Mouse (Mus musculus) heart, embryonic 16.5 days (tissue): ENCODE data around the gene Fbf1. TPM values are rescaled to one million over a fixed set of nuclear protein-coding genes. Genes with fewer than 3 reads are reported as not detected.

Experiments
- ATAC-seq: fragments of 200-750 bp; cut with Nextera tagmentation; replicated peaks from 2 replicates; pipeline ENCODE4 v1.8.0; 2017; ENCODE audit warnings: moderate number of reproducible peaks; ENCODE audit not compliant: insufficient read depth, low FRiP score; ENCODE audit errors: extremely low read depth
- H3K27ac ChIP-seq: fragments of 300-500 bp; sonication (generic); 2 replicates; pipeline ENCODE4 v1.5.1; 2014; ENCODE audit warnings: mild to moderate bottlenecking, low read length, control low read depth, moderate library complexity
- H3K27me3 ChIP-seq: fragments of 300-500 bp; sonication (generic); 2 replicates; pipeline ENCODE4 v1.6.1; 2014; ENCODE audit warnings: low read length, mixed read lengths; ENCODE audit not compliant: control insufficient read depth, insufficient read depth
- H3K36me3 ChIP-seq: fragments of 300-500 bp; sonication (generic); 2 replicates; pipeline ENCODE4 v1.6.1; 2014; ENCODE audit not compliant: control insufficient read depth, insufficient read depth
- H3K4me1 ChIP-seq: fragments of 300-500 bp; sonication (generic); 2 replicates; pipeline ENCODE4 v1.6.1; 2014; ENCODE audit warnings: low read length, mixed read lengths; ENCODE audit not compliant: control insufficient read depth, insufficient read depth
- H3K4me2 ChIP-seq: fragments of 300-500 bp; sonication (generic); 2 replicates; pipeline ENCODE4 v1.6.1; 2014; ENCODE audit warnings: low read depth, mild to moderate bottlenecking, control low read depth, low read length
- H3K4me3 ChIP-seq: fragments of 300-500 bp; sonication (generic); 2 replicates; pipeline ENCODE4 v1.5.1; 2014; ENCODE audit warnings: mild to moderate bottlenecking, control low read depth, low read length
- H3K9ac ChIP-seq: fragments of 300-500 bp; sonication (generic); 2 replicates; pipeline ENCODE4 v1.6.1; 2014; ENCODE audit warnings: low read length, control low read depth
- H3K9me3 ChIP-seq: fragments of 300-500 bp; sonication (generic); replicated peaks from 2 replicates; pipeline ENCODE4 v1.6.1; 2016; ENCODE audit warnings: low read length; ENCODE audit not compliant: control insufficient read depth
- WGBS: fragments of 180-500 bp; shearing (Covaris S2); extraction: QIAGEN DNeasy Blood & Tissue Kit; methylation state at CpG from one replicate; pipeline ENCODE4 v1.1.7; 2014; 5-methylcytosine and 5-hydroxymethylcytosine counted together
- polyA plus RNA-seq: library from polyadenylated mRNA; unstranded; fragments of >200 nt; fragmentation: Nextera tagmentation; extraction: Ambion mirVana; gene quantifications from 2 replicates; pipeline ENCODE4 v1.2.1, GENCODE M21; 2015

Gene Fbf1
- polyA plus RNA-seq, 1 experiment from 2014 or later = 20.8 TPM

GRCm38 (mm10) chr11:116170003-116170800, 2.2 kb upstream of the Fbf1 start:
- Histone ChIP-seq H3K36me3 (peaks cover 31% of the 10 kb centered on the region), H3K27me3 (no peaks in the 10 kb centered on the region), H3K9me3 (no peaks in the 10 kb centered on the region), H3K4me2 (no peak overlapping the region), H3K27ac (no peak overlapping the region), H3K9ac (no peak overlapping the region), H3K4me3 (no peak overlapping the region), H3K4me1 (peaks cover 13% of the 10 kb centered on the region)
- no peak for ATAC-seq
- 81% methylated on average over 5 of the region's 5 CpGs for WGBS

DNA sequence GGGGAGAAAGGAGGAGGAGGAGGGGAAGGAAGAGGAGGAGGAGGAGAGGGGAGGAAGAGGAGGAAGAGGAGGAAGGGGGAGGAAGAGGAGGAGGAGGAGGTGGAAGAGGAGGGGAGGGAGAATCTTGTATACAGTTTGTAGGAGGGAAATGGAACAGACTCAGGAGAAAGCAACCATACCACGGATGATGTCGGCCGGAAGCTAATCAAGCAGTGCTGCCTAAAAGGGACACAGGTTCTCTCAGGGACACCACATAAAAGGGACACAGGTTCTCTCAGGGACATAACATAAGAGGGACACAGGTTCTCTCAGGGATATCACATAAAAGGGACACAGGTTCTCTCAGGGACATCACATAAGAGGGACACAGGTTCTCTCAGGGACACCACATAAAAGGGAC, 1.2 kb upstream of the Fbf1 start:
- Histone ChIP-seq H3K27me3 (no peaks in the 10 kb centered on the region), H3K9me3 (no peaks in the 10 kb centered on the region), H3K4me3 (no peak overlapping the region), H3K9ac (no peak overlapping the region), H3K4me1 (peaks cover 13% of the 10 kb centered on the region), H3K27ac (no peak overlapping the region), H3K36me3 (peaks cover 25% of the 10 kb centered on the region), H3K4me2 (no peak overlapping the region)
- no peak for ATAC-seq
- 84% methylated on average over 3 of the region's 3 CpGs for WGBS

DNA sequence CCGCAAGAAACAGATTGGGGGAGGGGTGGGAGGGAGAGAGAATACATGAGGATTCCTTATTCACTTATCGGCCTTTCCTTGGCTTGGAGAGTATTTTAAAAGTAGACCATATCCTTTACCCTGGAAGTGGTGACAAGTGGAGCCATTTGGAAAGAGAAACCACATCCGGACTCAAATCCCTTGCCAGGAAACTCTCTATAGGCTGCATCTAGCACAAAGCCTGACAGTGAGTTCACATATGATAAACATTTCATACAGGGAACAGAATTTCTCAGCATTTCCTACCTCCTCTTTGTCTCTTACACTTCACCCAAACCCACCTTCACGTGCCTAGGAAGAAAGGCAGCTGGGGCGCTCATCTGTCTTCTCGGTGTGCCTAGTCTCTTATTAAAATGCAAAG, 734 bp downstream of the Fbf1 start:
- Histone ChIP-seq H3K27me3 (no peaks in the 10 kb centered on the region), H3K4me2 (peak overlapping the region; percentile 78), H3K4me3 (peak overlapping the region; percentile 86), H3K4me1 (peaks cover 13% of the 10 kb centered on the region), H3K27ac (peak overlapping the region; percentile 97), H3K9me3 (no peaks in the 10 kb centered on the region), H3K9ac (peak overlapping the region; percentile 85), H3K36me3 (peaks cover 6% of the 10 kb centered on the region; the same call in 1 of the 2 replicates)
- WGBS = 5% methylated on average over 6 of the region's 6 CpGs
- 0 out of 2 replicates have a peak, but pooled peaks have one; percentile 12 for ATAC-seq

DNA sequence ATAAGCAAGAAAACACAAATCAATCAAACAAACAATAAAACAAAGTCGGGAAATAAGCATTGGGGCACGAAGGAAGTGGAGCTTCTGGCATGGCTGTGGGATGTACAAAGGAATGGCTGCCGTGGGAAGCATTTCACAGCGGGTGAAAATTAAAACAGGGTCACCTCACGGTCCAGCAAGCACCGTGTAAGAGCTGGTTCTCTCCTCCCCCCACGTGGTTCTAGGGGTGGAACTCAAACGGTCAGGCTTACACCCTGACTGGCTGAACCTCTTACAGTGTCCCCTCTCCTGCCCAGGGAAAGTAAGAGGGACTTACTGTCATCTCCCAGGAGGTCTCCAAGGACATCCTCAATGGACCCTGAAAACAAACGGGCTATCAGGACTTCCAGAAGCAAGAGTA, 5.0 kb downstream of the Fbf1 start:
- Histone ChIP-seq H3K36me3 (peaks cover 9% of the 10 kb centered on the region; the same call in 1 of the 2 replicates), H3K9ac (no peak overlapping the region), H3K4me3 (no peak overlapping the region), H3K4me2 (no peak overlapping the region), H3K27me3 (no peaks in the 10 kb centered on the region), H3K9me3 (no peaks in the 10 kb centered on the region), H3K4me1 (peaks cover 13% of the 10 kb centered on the region), H3K27ac (no peak overlapping the region)
- WGBS = 58% methylated on average over 9 of the region's 9 CpGs
- ATAC-seq = no peak

DNA sequence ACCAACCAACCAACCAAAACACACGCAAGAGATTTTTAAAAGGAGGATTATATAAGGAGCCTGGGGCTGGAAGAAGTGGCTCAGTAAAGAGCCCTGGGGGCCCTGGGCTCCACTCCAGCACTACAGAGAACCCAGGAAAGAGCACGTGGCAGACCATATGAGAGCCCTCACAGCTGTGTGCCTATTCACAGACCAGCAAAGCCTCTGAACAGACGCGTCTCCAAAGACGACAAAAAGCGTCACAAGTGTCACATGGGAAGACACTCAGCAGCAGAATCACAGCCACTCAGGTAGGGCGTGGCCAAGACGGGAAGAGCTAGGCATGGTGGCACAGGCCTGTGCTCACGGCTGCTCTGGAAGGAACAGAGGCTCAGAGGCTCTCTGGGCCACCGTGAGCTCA, 5.8 kb downstream of the Fbf1 start:
- 72% methylated on average over 10 of the region's 10 CpGs for WGBS
- Histone ChIP-seq H3K27me3 (no peaks in the 10 kb centered on the region), H3K9me3 (no peaks in the 10 kb centered on the region), H3K9ac (no peak overlapping the region), H3K36me3 (peaks cover 10% of the 10 kb centered on the region; the same call in 1 of the 2 replicates), H3K4me1 (peaks cover 12% of the 10 kb centered on the region), H3K4me3 (no peak overlapping the region), H3K27ac (no peak overlapping the region), H3K4me2 (no peak overlapping the region)
- ATAC-seq = no peak

DNA sequence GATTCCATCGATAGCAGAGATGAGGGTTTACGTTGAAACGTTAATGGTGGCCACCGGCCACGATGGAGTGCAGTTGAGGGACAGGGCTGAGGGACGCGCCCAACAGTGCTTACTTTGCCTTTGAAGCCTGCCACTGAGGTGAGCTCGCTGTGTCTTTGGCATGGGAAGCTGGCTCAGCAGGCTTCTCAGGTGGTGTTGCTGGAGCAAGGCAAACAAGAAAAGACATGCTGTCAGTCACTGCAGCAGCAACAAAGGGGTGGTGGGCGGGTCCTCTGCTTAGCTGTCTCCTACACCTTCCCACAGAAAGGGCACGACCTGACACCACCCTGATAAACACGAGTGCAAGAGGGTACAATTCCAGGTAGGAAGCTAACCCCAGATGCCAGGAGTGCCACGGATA, 6.7 kb downstream of the Fbf1 start:
- H3K9ac ChIP-seq = no peak overlapping the region
- 66% methylated on average over 12 of the region's 12 CpGs for WGBS
- H3K9me3 ChIP-seq = no peaks in the 10 kb centered on the region
- H3K4me1 ChIP-seq = peaks cover 4% of the 10 kb centered on the region
- no peak overlapping the region for H3K4me2 ChIP-seq
- ATAC-seq = no peak
- peaks cover 12% of the 10 kb centered on the region; the same call in 1 of the 2 replicates for H3K36me3 ChIP-seq
- H3K4me3 ChIP-seq = no peak overlapping the region
- no peaks in the 10 kb centered on the region for H3K27me3 ChIP-seq
- no peak overlapping the region for H3K27ac ChIP-seq

DNA sequence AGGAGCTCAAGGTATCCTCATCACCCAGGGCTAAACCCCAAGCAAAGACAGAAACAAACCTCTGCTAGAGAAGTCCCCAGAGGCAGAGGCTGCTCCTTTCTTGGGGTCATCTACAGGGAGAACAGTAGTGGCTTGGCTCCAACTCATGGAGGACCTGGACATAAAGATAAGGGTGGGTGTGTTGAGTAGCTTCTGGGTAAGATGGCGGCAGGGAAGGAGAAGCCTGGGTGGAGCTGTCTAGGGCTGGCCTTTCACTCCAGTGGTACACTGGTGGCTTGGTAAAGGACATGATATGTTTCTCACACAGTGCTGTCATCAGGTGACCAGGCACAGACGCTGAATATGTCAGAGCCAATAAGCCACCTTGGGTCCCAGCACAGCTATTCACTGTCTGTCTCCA, 17.0 kb downstream of the Fbf1 start:
- Histone ChIP-seq H3K9ac (no peak overlapping the region), H3K9me3 (no peaks in the 10 kb centered on the region), H3K27ac (no peak overlapping the region), H3K36me3 (peaks cover 40% of the 10 kb centered on the region), H3K4me2 (no peak overlapping the region), H3K27me3 (no peaks in the 10 kb centered on the region), H3K4me3 (no peak overlapping the region), H3K4me1 (no peaks in the 10 kb centered on the region)
- WGBS = 86% methylated on average over 2 of the region's 2 CpGs
- no peak for ATAC-seq

DNA sequence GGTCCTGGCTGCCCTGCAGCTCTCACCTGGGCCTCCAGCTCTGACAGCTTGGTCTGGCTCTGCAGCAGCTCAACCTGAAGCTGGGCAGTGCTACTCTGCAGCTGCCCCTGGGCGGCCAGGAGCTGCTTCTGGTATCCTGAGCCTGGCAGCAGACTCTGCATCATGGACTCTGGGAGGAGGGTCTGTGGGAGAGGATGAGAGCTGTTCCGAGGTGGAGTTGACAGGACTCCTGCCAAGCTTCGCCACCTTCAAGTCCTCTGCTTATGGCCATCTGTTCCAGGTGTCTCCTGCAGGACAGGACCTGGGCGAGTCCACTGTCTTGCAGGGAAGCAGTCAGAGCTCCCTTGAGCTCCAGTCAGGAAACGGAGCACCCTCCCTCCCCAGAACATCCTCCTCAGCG, 18.6 kb downstream of the Fbf1 start:
- Histone ChIP-seq H3K36me3 (peaks cover 44% of the 10 kb centered on the region), H3K27ac (no peak overlapping the region), H3K4me1 (no peaks in the 10 kb centered on the region), H3K4me2 (no peak overlapping the region), H3K4me3 (no peak overlapping the region), H3K9me3 (no peaks in the 10 kb centered on the region), H3K27me3 (no peaks in the 10 kb centered on the region), H3K9ac (no peak overlapping the region)
- no peak for ATAC-seq
- 84% methylated on average over 6 of the region's 6 CpGs for WGBS

DNA sequence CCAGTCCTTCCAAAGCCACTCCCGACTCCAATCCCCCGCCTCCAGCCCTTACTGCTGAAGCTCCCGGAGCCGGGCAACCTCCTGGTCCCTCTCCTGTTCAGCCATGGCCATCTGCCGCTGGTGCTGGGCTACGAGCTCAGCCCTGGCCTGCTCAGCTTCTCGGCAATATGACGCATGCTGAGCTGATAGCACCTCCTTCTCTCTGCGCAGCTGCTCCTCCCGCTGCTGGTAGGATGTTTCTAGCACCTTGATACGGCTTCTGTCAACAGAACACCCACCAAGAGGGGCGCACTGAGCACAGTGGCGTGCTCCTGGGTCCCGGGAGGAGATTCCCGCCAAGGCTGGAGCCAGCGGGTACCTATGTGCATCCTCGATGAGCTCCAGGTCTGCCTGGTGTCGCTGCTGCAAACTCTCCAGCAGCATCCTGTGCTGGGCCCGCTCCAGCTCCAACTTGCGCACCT, 19.2 kb downstream of the Fbf1 start:
- Histone ChIP-seq H3K36me3 (peaks cover 44% of the 10 kb centered on the region), H3K4me1 (no peaks in the 10 kb centered on the region), H3K9me3 (no peaks in the 10 kb centered on the region), H3K9ac (no peak overlapping the region), H3K27ac (no peak overlapping the region), H3K4me2 (no peak overlapping the region), H3K4me3 (no peak overlapping the region), H3K27me3 (no peaks in the 10 kb centered on the region)
- no peak for ATAC-seq
- 49% methylated on average over 20 of the region's 20 CpGs for WGBS
